Mouse (Mus musculus): ENCODE data around the gene Noxa1. TPM values are rescaled to one million over a fixed set of nuclear protein-coding genes. Genes with fewer than 3 reads are reported as not detected.
A peak's percentile ranks its signal among the peaks of the same experiment; 100 is the strongest.

The Noxa1 gene
- total RNA-seq, 2 experiments from 2014 or later, result 1.1 TPM; not detected in 1

- peak; percentile 77 for ATAC-seq (replicated peaks; ENCODE audit: low FRiP score, low TSS enrichment, poor library complexity, severe bottlenecking)
Observed at GRCm38 (mm10) chr2:25054221-25055067, 40.5 kb downstream of the Noxa1 start, which contains the start of gene Nsmf. Gene Nsmf (plus strand): TSS chr2:25054355.

- ATAC-seq (replicated peaks; ENCODE audit: low FRiP score, low TSS enrichment, poor library complexity, severe bottlenecking), result no peak
Observed at GRCm38 (mm10) chr2:25053101-25053500, 41.8 kb downstream of the Noxa1 start.

GRCm38 (mm10) chr2:25051450-25051849 lies 43.5 kb downstream of the Noxa1 start:
- no peak for ATAC-seq (replicated peaks; ENCODE audit: low FRiP score, low TSS enrichment, poor library complexity, severe bottlenecking)

GRCm38 (mm10) chr2:25050921-25051320 lies 44.0 kb downstream of the Noxa1 start:
- ATAC-seq (replicated peaks; ENCODE audit: low FRiP score, low TSS enrichment, poor library complexity, severe bottlenecking), result no peak

- no peak for ATAC-seq (replicated peaks; ENCODE audit: low FRiP score, low TSS enrichment, poor library complexity, severe bottlenecking)
Observed at GRCm38 (mm10) chr2:25040089-25040488, 54.9 kb downstream of the Noxa1 start.

Other genes starting within 250 kb of the Noxa1 start
- 78.3 and 81.6 TPM in 2 replicates for gene Ehmt1, start 175.5 kb downstream of the Noxa1 start, total RNA-seq (2014; fragmentation: Nextera tagmentation)
- 62.9 and 107 TPM in 2 replicates for gene Ehmt1, start 175.5 kb downstream of the Noxa1 start, total RNA-seq (2017)
- gene Arrdc1, start 159.9 kb downstream of the Noxa1 start, total RNA-seq (2014; fragmentation: Nextera tagmentation), result 53.4 and 55.9 TPM in 2 replicates
- gene Arrdc1, start 159.9 kb downstream of the Noxa1 start, total RNA-seq (2017), result 38.7 and 66.0 TPM in 2 replicates
- 34.5 and 34.9 TPM in 2 replicates for gene Zmynd19, start 145.4 kb downstream of the Noxa1 start, total RNA-seq (2014; fragmentation: Nextera tagmentation)
- 69.9 and 75.2 TPM in 2 replicates for gene Zmynd19, start 145.4 kb downstream of the Noxa1 start, total RNA-seq (2017)
- gene Dph7, start 132.7 kb downstream of the Noxa1 start, total RNA-seq (2014; fragmentation: Nextera tagmentation), result 21.0 and 24.9 TPM in 2 replicates
- 16.1 and 29.1 TPM in 2 replicates for gene Dph7, start 132.7 kb downstream of the Noxa1 start, total RNA-seq (2017)
- gene Mrpl41, start 120.1 kb downstream of the Noxa1 start, total RNA-seq (2014; fragmentation: Nextera tagmentation), result 80.8 and 117 TPM in 2 replicates
- gene Mrpl41, start 120.1 kb downstream of the Noxa1 start, total RNA-seq (2017), result 129 and 194 TPM in 2 replicates
- 52.9 and 61.2 TPM in 2 replicates for gene Pnpla7, start 119.1 kb downstream of the Noxa1 start, total RNA-seq (2014; fragmentation: Nextera tagmentation)
- gene Pnpla7, start 119.1 kb downstream of the Noxa1 start, total RNA-seq (2017), result 36.6 and 41.8 TPM in 2 replicates
- gene Nsmf, start 40.8 kb downstream of the Noxa1 start, total RNA-seq (2014; fragmentation: Nextera tagmentation), result 17.1 and 34.5 TPM in 2 replicates
- gene Nsmf, start 40.8 kb downstream of the Noxa1 start, total RNA-seq (2017), result 5.9 and 21.1 TPM in 2 replicates
- not detected in 2 replicates for gene Entpd8, start 14.8 kb downstream of the Noxa1 start, total RNA-seq (2014; fragmentation: Nextera tagmentation)
- not detected in 2 replicates for gene Entpd8, start 14.8 kb downstream of the Noxa1 start, total RNA-seq (2017)
- gene Nrarp, start 85.6 kb upstream of the Noxa1 start, total RNA-seq (2014; fragmentation: Nextera tagmentation), result 3.5 and 4.6 TPM in 2 replicates
- 1.3 and 2.4 TPM in 2 replicates for gene Nrarp, start 85.6 kb upstream of the Noxa1 start, total RNA-seq (2017)
- 12.6 and 13.0 TPM in 2 replicates for gene Tor4a, start 101.7 kb upstream of the Noxa1 start, total RNA-seq (2014; fragmentation: Nextera tagmentation)
- 8.0 and 11.8 TPM in 2 replicates for gene Tor4a, start 101.7 kb upstream of the Noxa1 start, total RNA-seq (2017)
- 50.8 and 67.6 TPM in 2 replicates for gene Nelfb, start 116.3 kb upstream of the Noxa1 start, total RNA-seq (2014; fragmentation: Nextera tagmentation)
- gene Nelfb, start 116.3 kb upstream of the Noxa1 start, total RNA-seq (2017), result 26.4 and 28.2 TPM in 2 replicates
- not detected in 2 replicates for gene Stpg3, start 119.5 kb upstream of the Noxa1 start, total RNA-seq (2014; fragmentation: Nextera tagmentation)
- 3.2 TPM in 1 of 2 replicates, not detected in the other for gene Stpg3, start 119.5 kb upstream of the Noxa1 start, total RNA-seq (2017)
- not detected in 2 replicates for gene Fam166a, start 123.6 kb upstream of the Noxa1 start, total RNA-seq (2014; fragmentation: Nextera tagmentation)
- gene Fam166a, start 123.6 kb upstream of the Noxa1 start, total RNA-seq (2017), result not detected in 2 replicates
- 712 and 769 TPM in 2 replicates for gene Tubb4b, start 129.6 kb upstream of the Noxa1 start, total RNA-seq (2014; fragmentation: Nextera tagmentation)
- 718 and 785 TPM in 2 replicates for gene Tubb4b, start 129.6 kb upstream of the Noxa1 start, total RNA-seq (2017)
- not detected in 2 replicates for gene Slc34a3, start 139.2 kb upstream of the Noxa1 start, total RNA-seq (2014; fragmentation: Nextera tagmentation)
- not detected in 2 replicates for gene Slc34a3, start 139.2 kb upstream of the Noxa1 start, total RNA-seq (2017)
- gene Rnf224, start 141.6 kb upstream of the Noxa1 start, total RNA-seq (2014; fragmentation: Nextera tagmentation), result not detected in 2 replicates
- not detected in 2 replicates for gene Rnf224, start 141.6 kb upstream of the Noxa1 start, total RNA-seq (2017)
- gene Rnf208, start 147.1 kb upstream of the Noxa1 start, total RNA-seq (2014; fragmentation: Nextera tagmentation), result 1.6 and 10.2 TPM in 2 replicates
- 0.72 TPM in 1 of 2 replicates, not detected in the other for gene Rnf208, start 147.1 kb upstream of the Noxa1 start, total RNA-seq (2017)
- gene Cysrt1, start 147.3 kb upstream of the Noxa1 start, total RNA-seq (2014; fragmentation: Nextera tagmentation), result not detected in 2 replicates
- not detected in 2 replicates for gene Cysrt1, start 147.3 kb upstream of the Noxa1 start, total RNA-seq (2017)
- gene AL732309.1, start 151.7 kb upstream of the Noxa1 start, total RNA-seq (2014; fragmentation: Nextera tagmentation), result 15.3 and 21.7 TPM in 2 replicates
- 3.3 and 4.9 TPM in 2 replicates for gene AL732309.1, start 151.7 kb upstream of the Noxa1 start, total RNA-seq (2017)
- 14.3 and 19.6 TPM in 2 replicates for gene Tmem203, start 160.3 kb upstream of the Noxa1 start, total RNA-seq (2014; fragmentation: Nextera tagmentation)
- gene Tmem203, start 160.3 kb upstream of the Noxa1 start, total RNA-seq (2017), result 4.3 and 9.1 TPM in 2 replicates
- 17.5 and 27.4 TPM in 2 replicates for gene Tprn, start 167.5 kb upstream of the Noxa1 start, total RNA-seq (2014; fragmentation: Nextera tagmentation)
- 9.8 and 15.0 TPM in 2 replicates for gene Tprn, start 167.5 kb upstream of the Noxa1 start, total RNA-seq (2017)
- 183 and 205 TPM in 2 replicates for gene Ssna1, start 177.3 kb upstream of the Noxa1 start, total RNA-seq (2014; fragmentation: Nextera tagmentation)
- gene Ssna1, start 177.3 kb upstream of the Noxa1 start, total RNA-seq (2017), result 81.8 and 104 TPM in 2 replicates
- gene Anapc2, start 177.3 kb upstream of the Noxa1 start, total RNA-seq (2014; fragmentation: Nextera tagmentation), result 52.0 and 56.6 TPM in 2 replicates
- gene Anapc2, start 177.3 kb upstream of the Noxa1 start, total RNA-seq (2017), result 31.3 and 39.0 TPM in 2 replicates
- not detected in 2 replicates for gene Tmem210, start 193.0 kb upstream of the Noxa1 start, total RNA-seq (2014; fragmentation: Nextera tagmentation)
- not detected in 2 replicates for gene Tmem210, start 193.0 kb upstream of the Noxa1 start, total RNA-seq (2017)
- gene Lrrc26, start 194.8 kb upstream of the Noxa1 start, total RNA-seq (2014; fragmentation: Nextera tagmentation), result not detected in 2 replicates
- gene Lrrc26, start 194.8 kb upstream of the Noxa1 start, total RNA-seq (2017), result not detected in 2 replicates
- not detected in 2 replicates for gene Grin1, start 224.0 kb upstream of the Noxa1 start, total RNA-seq (2014; fragmentation: Nextera tagmentation)
- gene Grin1, start 224.0 kb upstream of the Noxa1 start, total RNA-seq (2017), result not detected in 2 replicates
- 37.1 and 38.9 TPM in 2 replicates for gene Man1b1, start 237.2 kb upstream of the Noxa1 start, total RNA-seq (2014; fragmentation: Nextera tagmentation)
- 31.8 and 82.7 TPM in 2 replicates for gene Man1b1, start 237.2 kb upstream of the Noxa1 start, total RNA-seq (2017)